Mouse (Mus musculus): Measurements from ENCODE around the gene Tmem202. TPM values are rescaled to one million over a fixed set of nuclear protein-coding genes. Genes with fewer than 3 reads are reported as not detected.
A peak's percentile ranks its signal among the peaks of the same experiment; 100 is the strongest.

Tmem202 gene
- polyA plus RNA-seq, 1 experiment = 0.35 TPM

DNA sequence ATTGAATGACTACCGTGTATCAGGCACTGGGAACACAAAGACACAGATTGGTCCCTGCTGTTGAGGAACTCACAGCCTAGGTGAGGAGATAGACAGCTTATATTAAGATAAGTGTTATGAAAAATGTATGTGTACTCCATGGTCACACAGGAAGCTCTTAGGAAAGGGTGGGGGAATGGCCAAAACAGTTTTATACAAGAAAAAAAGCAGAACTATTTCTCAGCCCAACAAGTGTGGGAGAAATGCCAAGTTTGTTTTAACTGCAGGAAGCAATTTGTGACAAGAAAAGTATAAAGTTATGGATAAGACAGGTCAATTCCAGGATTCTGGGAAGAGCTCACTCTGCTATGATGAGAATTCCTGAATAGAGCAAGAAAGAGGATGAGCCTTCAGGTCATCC is 8.2 kb upstream of the Tmem202 start:
- TF ChIP-seq MYOG (IDR thresholded peaks at IDR 0.05; ENCODE audit: control insufficient read depth, extremely low read depth, insufficient read length) = no peak
- TF ChIP-seq CEBPB (IDR thresholded peaks at IDR 0.05; ENCODE audit: low read depth) = no peak
- no peak for TF ChIP-seq MAX (IDR thresholded peaks at IDR 0.05)
- TF ChIP-seq USF1 (IDR thresholded peaks at IDR 0.05; ENCODE audit: low read depth) = no peak
- no peak for TF ChIP-seq MYOD1 (IDR thresholded peaks at IDR 0.05; ENCODE audit: control insufficient read depth, insufficient read length, low read depth)
- no peak for TF ChIP-seq FOSL1 (IDR thresholded peaks at IDR 0.05; ENCODE audit: insufficient read depth, low read length, poor library complexity, severe bottlenecking)
- TF ChIP-seq CTCF (IDR thresholded peaks at IDR 0.05; ENCODE audit: control insufficient read depth, insufficient read depth, insufficient read length) = no peak
- Histone ChIP-seq H3K27me3 (ENCODE audit: control insufficient read depth, insufficient read depth, insufficient read length) (no peaks in the 10 kb centered on the region), H3K79me2 (ENCODE audit: control insufficient read depth, insufficient read depth) (peaks cover 43% of the 10 kb centered on the region), H3K36me3 (ENCODE audit: control insufficient read depth, insufficient read depth) (no peaks in the 10 kb centered on the region), H3K79me3 (ENCODE audit: low read depth) (peaks cover 9% of the 10 kb centered on the region), H3ac (ENCODE audit: control insufficient read depth, insufficient read length, low read depth) (no peak overlapping the region), H3K4me3 (ENCODE audit: insufficient read depth, poor library complexity, severe bottlenecking) (no peak overlapping the region)

DNA sequence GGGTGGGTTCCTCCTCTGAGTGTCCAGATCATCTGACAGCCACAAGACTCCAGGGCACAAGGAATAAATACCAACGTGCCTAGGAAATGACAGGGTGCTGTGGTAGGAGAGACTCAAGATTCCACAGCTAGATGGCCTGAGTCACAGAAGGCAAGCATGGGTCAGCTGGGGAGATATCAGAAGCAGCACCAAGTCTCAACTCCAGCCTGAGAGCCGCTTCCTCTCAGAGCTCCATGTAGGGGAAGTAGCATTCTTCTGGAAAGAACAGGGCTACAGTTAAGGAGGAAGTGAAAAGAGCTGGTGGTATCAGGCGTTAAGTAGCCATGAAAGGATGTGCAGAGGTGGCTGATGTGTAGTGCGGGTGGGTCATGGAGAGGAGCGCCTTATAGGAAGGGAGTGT is 5.1 kb upstream of the Tmem202 start:
- no peaks in the 10 kb centered on the region for H3K36me3 ChIP-seq (ENCODE audit: control insufficient read depth, insufficient read depth)
- no peak overlapping the region for H3K4me3 ChIP-seq (ENCODE audit: insufficient read depth, poor library complexity, severe bottlenecking)
- H3K79me2 ChIP-seq (ENCODE audit: control insufficient read depth, insufficient read depth) = peaks cover 74% of the 10 kb centered on the region
- H3ac ChIP-seq (ENCODE audit: control insufficient read depth, insufficient read length, low read depth) = no peak overlapping the region
- peaks cover 22% of the 10 kb centered on the region for H3K79me3 ChIP-seq (ENCODE audit: low read depth)
- H3K27me3 ChIP-seq (ENCODE audit: control insufficient read depth, insufficient read depth, insufficient read length) = no peaks in the 10 kb centered on the region
- TF ChIP-seq CEBPB (IDR thresholded peaks at IDR 0.05; ENCODE audit: low read depth) = no peak
- no peak for TF ChIP-seq FOSL1 (IDR thresholded peaks at IDR 0.05; ENCODE audit: insufficient read depth, low read length, poor library complexity, severe bottlenecking)
- no peak for TF ChIP-seq MYOD1 (IDR thresholded peaks at IDR 0.05; ENCODE audit: control insufficient read depth, insufficient read length, low read depth)
- TF ChIP-seq MYOG (IDR thresholded peaks at IDR 0.05; ENCODE audit: control insufficient read depth, extremely low read depth, insufficient read length) = no peak
- no peak for TF ChIP-seq CTCF (IDR thresholded peaks at IDR 0.05; ENCODE audit: control insufficient read depth, insufficient read depth, insufficient read length)
- no peak for TF ChIP-seq MAX (IDR thresholded peaks at IDR 0.05)
- no peak for TF ChIP-seq USF1 (IDR thresholded peaks at IDR 0.05; ENCODE audit: low read depth)

DNA sequence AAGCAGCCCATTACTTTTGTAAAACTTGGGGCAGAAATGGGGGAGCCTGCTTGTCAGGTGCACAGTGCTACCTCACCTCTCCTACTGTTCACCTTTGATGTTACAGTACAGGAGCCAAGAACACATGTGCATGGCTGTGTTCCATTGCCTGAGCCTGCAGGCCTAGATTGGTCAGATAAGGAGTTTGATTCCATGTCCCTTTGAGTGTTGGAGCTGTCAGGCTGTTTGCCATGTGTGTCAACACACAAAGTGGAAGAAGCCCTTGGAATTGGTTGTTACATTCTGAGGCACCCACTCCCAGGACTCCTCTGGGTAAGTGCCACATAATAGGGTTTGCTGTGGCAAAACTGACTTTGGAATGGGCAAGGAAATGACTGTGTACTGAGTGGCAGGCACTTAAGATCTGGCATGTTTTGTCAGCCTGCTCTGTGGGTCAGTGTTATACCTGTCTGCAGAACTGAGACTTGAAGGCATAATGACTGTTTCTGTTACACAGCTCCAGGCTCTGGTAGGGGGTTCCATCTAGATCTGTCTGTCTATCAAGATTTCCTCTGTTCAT is 3.2 kb upstream of the Tmem202 start:
- Histone ChIP-seq H3ac (ENCODE audit: control insufficient read depth, insufficient read length, low read depth) (no peak overlapping the region), H3K27me3 (ENCODE audit: control insufficient read depth, insufficient read depth, insufficient read length) (no peaks in the 10 kb centered on the region), H3K79me3 (ENCODE audit: low read depth) (peaks cover 19% of the 10 kb centered on the region), H3K79me2 (ENCODE audit: control insufficient read depth, insufficient read depth) (peaks cover 73% of the 10 kb centered on the region), H3K4me3 (ENCODE audit: insufficient read depth, poor library complexity, severe bottlenecking) (no peak overlapping the region), H3K36me3 (ENCODE audit: control insufficient read depth, insufficient read depth) (no peaks in the 10 kb centered on the region)
- no peak for TF ChIP-seq FOSL1 (IDR thresholded peaks at IDR 0.05; ENCODE audit: insufficient read depth, low read length, poor library complexity, severe bottlenecking)

DNA sequence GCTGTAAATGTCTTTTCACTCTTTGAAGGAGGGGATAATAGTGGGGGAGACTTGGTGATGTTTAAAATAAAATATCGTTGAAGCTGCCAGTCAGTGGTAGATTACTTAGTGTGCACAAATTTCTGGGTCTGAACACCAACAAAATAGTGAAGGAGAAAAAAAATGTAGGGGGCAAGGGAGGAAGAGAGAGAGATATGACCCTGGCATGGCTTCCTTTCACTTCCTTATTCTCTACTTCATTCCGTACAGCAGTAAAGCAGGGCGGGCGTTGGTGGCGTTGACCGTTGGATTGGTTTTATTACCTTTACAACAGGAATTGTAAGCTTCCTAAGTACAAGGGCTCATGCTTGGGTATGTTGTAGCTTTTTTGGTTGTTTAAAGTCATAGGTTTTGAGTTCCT is 2.0 kb upstream of the Tmem202 start:
- H3K4me3 ChIP-seq (ENCODE audit: insufficient read depth, poor library complexity, severe bottlenecking) = no peak overlapping the region
- no peak overlapping the region for H3ac ChIP-seq (ENCODE audit: control insufficient read depth, insufficient read length, low read depth)
- peaks cover 16% of the 10 kb centered on the region for H3K79me3 ChIP-seq (ENCODE audit: low read depth)
- H3K79me2 ChIP-seq (ENCODE audit: control insufficient read depth, insufficient read depth) = peaks cover 61% of the 10 kb centered on the region
- no peaks in the 10 kb centered on the region for H3K36me3 ChIP-seq (ENCODE audit: control insufficient read depth, insufficient read depth)
- H3K27me3 ChIP-seq (ENCODE audit: control insufficient read depth, insufficient read depth, insufficient read length) = no peaks in the 10 kb centered on the region
- TF ChIP-seq MAX (IDR thresholded peaks at IDR 0.05) = no peak
- TF ChIP-seq CEBPB (IDR thresholded peaks at IDR 0.05; ENCODE audit: low read depth) = no peak

DNA sequence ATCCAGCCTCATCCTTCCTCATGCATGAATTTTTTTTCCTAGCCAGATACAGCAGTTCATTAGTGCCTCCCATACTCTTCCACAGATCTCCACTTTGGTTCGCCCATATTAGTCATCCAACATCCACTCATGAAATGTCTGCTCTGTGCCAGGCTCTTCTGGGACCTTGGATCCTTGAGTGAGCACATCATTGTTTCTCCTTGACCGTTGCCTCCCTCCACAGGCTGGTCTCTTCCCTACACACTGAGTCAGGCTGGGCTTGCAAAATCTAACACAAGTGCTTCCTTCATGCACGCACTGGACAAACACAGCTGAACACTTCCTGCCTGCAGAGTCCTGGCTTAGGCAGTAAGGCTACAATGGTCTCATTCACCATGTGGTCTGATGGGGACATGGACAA is 2.0 kb downstream of the Tmem202 start:
- TF ChIP-seq MYOG (IDR thresholded peaks at IDR 0.05; ENCODE audit: control insufficient read depth, extremely low read depth, insufficient read length) = no peak
- no peak for TF ChIP-seq CTCF (IDR thresholded peaks at IDR 0.05; ENCODE audit: control insufficient read depth, insufficient read depth, insufficient read length)
- no peak for TF ChIP-seq USF1 (IDR thresholded peaks at IDR 0.05; ENCODE audit: low read depth)
- no peak for TF ChIP-seq MAX (IDR thresholded peaks at IDR 0.05)
- no peak for TF ChIP-seq FOSL1 (IDR thresholded peaks at IDR 0.05; ENCODE audit: insufficient read depth, low read length, poor library complexity, severe bottlenecking)
- TF ChIP-seq CEBPB (IDR thresholded peaks at IDR 0.05; ENCODE audit: low read depth) = no peak
- TF ChIP-seq MYOD1 (IDR thresholded peaks at IDR 0.05; ENCODE audit: control insufficient read depth, insufficient read length, low read depth) = no peak

DNA sequence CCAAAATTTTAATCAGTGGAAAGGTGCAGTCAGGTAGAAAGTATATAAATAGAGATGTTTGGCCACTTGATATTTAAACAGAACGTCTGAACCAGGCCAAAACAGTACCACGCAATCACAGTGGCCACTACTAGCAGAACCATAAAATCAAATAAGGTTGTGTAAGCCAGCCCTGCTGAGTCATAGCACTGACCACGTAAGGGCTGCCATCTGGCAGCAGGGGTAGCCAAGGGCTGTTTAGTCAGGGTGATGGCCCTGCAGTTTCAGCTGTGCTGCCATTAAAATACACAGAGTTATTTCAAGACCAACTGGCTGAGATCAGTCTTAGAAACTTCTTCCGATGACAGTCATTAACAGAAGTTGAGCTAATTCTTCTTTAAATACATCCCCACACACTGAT is 5.8 kb downstream of the Tmem202 start:
- H3K4me3 ChIP-seq (ENCODE audit: insufficient read depth, poor library complexity, severe bottlenecking) = no peak overlapping the region
- H3K79me3 ChIP-seq (ENCODE audit: low read depth) = no peaks in the 10 kb centered on the region
- no peak overlapping the region for H3ac ChIP-seq (ENCODE audit: control insufficient read depth, insufficient read length, low read depth)
- no peaks in the 10 kb centered on the region for H3K36me3 ChIP-seq (ENCODE audit: control insufficient read depth, insufficient read depth)
- H3K79me2 ChIP-seq (ENCODE audit: control insufficient read depth, insufficient read depth) = no peaks in the 10 kb centered on the region
- peak; percentile 88 for TF ChIP-seq CEBPB (IDR thresholded peaks at IDR 0.05; ENCODE audit: low read depth)
- no peak for TF ChIP-seq MYOG (IDR thresholded peaks at IDR 0.05; ENCODE audit: control insufficient read depth, extremely low read depth, insufficient read length)
- no peak for TF ChIP-seq CTCF (IDR thresholded peaks at IDR 0.05; ENCODE audit: control insufficient read depth, insufficient read depth, insufficient read length)
- TF ChIP-seq FOSL1 (IDR thresholded peaks at IDR 0.05; ENCODE audit: insufficient read depth, low read length, poor library complexity, severe bottlenecking) = peak; percentile 55
- no peak for TF ChIP-seq USF1 (IDR thresholded peaks at IDR 0.05; ENCODE audit: low read depth)
- TF ChIP-seq MYOD1 (IDR thresholded peaks at IDR 0.05; ENCODE audit: control insufficient read depth, insufficient read length, low read depth) = peak; percentile 69
- peak; percentile 55 for TF ChIP-seq MAX (IDR thresholded peaks at IDR 0.05)
- no peaks in the 10 kb centered on the region for H3K27me3 ChIP-seq (ENCODE audit: control insufficient read depth, insufficient read depth, insufficient read length)

More for the DNA sequence above, 2.0 kb downstream of the Tmem202 start:
- Histone ChIP-seq H3K36me3 (ENCODE audit: control insufficient read depth, insufficient read depth) (no peaks in the 10 kb centered on the region), H3K27me3 (ENCODE audit: control insufficient read depth, insufficient read depth, insufficient read length) (no peaks in the 10 kb centered on the region), H3K4me3 (ENCODE audit: insufficient read depth, poor library complexity, severe bottlenecking) (no peak overlapping the region), H3K79me2 (ENCODE audit: control insufficient read depth, insufficient read depth) (peaks cover 31% of the 10 kb centered on the region), H3ac (ENCODE audit: control insufficient read depth, insufficient read length, low read depth) (no peak overlapping the region), H3K79me3 (ENCODE audit: low read depth) (peaks cover 12% of the 10 kb centered on the region)
